Mouse (Mus musculus): Measurements from ENCODE around the gene Bnc2. TPM values are rescaled to one million over a fixed set of nuclear protein-coding genes. Genes with fewer than 3 reads are reported as not detected.

The Bnc2 gene
- polyA plus RNA-seq, 1 experiment from 2014 or later: 4.3 TPM

DNA sequence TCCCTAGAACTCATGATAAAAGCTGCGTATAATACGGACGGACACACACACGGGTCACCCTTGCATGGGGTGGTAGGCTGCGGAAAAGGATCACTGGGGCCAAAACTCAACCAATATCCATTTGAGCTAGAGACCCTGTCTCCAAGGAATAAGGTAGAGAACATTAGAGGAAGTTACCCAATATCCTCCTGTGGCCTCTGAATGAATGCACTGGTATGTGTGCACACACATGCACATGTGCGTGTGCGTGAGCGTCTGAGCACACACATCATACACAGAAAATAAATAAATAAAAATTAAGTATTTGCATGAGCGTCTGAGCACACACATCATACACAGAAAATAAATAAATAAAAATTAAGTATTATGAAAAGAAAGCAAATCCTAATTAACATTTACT, 241.8 kb downstream of the Bnc2 start:
- no peaks in the 10 kb centered on the region for H3K4me1 ChIP-seq
- no peaks in the 10 kb centered on the region for H3K27me3 ChIP-seq (ENCODE audit: low read depth, poor library complexity, severe bottlenecking)
- WGBS: 96% methylated on average over 9 of the region's 9 CpGs
- H3K9me3 ChIP-seq (replicated peaks): no peaks in the 10 kb centered on the region
- no peaks in the 10 kb centered on the region for H3K36me3 ChIP-seq
- no peak overlapping the region for H3K27ac ChIP-seq (replicated peaks)
- no peak for DNase-seq (ENCODE audit: low spot score)
- no peak overlapping the region for H3K4me3 ChIP-seq

- DNase-seq (ENCODE audit: low spot score): no peak
- Histone ChIP-seq H3K9me3 (replicated peaks) (no peaks in the 10 kb centered on the region), H3K36me3 (no peaks in the 10 kb centered on the region), H3K27me3 (ENCODE audit: low read depth, poor library complexity, severe bottlenecking) (no peaks in the 10 kb centered on the region), H3K4me1 (no peaks in the 10 kb centered on the region), H3K27ac (replicated peaks) (no peak overlapping the region), H3K4me3 (no peak overlapping the region)
- 74% methylated on average over 6 of the region's 6 CpGs for WGBS
Measured at GRCm38 (mm10) chr4:84431677-84432515, 243.2 kb downstream of the Bnc2 start.

DNA sequence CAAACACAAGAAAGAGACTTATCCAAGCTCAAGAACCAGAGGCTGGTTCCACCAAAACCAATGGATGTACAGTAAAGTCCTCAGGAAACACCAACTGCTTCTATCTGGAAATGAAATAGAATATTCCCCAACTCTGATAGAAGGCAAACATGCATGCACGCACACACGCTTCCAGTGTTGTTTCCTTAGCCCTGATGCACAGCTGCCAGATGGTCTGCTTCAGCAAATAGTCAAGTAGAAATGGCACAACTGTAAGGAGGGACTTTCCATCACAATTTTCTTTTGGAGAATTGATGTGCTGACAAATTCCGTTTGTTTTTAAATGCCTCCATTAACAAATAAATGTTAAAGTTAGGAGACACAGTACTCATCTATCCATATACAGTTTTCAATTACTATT, 247.1 kb downstream of the Bnc2 start:
- Histone ChIP-seq H3K4me1 (no peaks in the 10 kb centered on the region), H3K27ac (replicated peaks) (no peak overlapping the region), H3K36me3 (no peaks in the 10 kb centered on the region), H3K4me3 (no peak overlapping the region), H3K27me3 (ENCODE audit: low read depth, poor library complexity, severe bottlenecking) (no peaks in the 10 kb centered on the region), H3K9me3 (replicated peaks) (no peaks in the 10 kb centered on the region)
- WGBS: 93% methylated on average over 3 of the region's 3 CpGs
- no peak for DNase-seq (ENCODE audit: low spot score)

GRCm38 (mm10) chr4:84411431-84411830, 263.6 kb downstream of the Bnc2 start:
- 86% methylated on average over 2 of the region's 2 CpGs for WGBS
- no peaks in the 10 kb centered on the region for H3K9me3 ChIP-seq (replicated peaks)
- DNase-seq (ENCODE audit: low spot score): no peak
- H3K27me3 ChIP-seq (ENCODE audit: low read depth, poor library complexity, severe bottlenecking): no peaks in the 10 kb centered on the region
- no peaks in the 10 kb centered on the region for H3K36me3 ChIP-seq
- H3K4me1 ChIP-seq: peaks cover 5% of the 10 kb centered on the region; the same call in 1 of the 2 replicates
- H3K27ac ChIP-seq (replicated peaks): no peak overlapping the region
- no peak overlapping the region for H3K4me3 ChIP-seq

- DNase-seq (ENCODE audit: low spot score): no peak
- H3K36me3 ChIP-seq: no peaks in the 10 kb centered on the region
- no peaks in the 10 kb centered on the region for H3K9me3 ChIP-seq (replicated peaks)
- H3K4me3 ChIP-seq: no peak overlapping the region
- H3K4me1 ChIP-seq: no peaks in the 10 kb centered on the region
- 81% methylated on average over 6 of the region's 6 CpGs for WGBS
- H3K27ac ChIP-seq (replicated peaks): no peak overlapping the region
- no peaks in the 10 kb centered on the region for H3K27me3 ChIP-seq (ENCODE audit: low read depth, poor library complexity, severe bottlenecking)
Measured at GRCm38 (mm10) chr4:84407328-84408028, 267.6 kb downstream of the Bnc2 start.

DNA sequence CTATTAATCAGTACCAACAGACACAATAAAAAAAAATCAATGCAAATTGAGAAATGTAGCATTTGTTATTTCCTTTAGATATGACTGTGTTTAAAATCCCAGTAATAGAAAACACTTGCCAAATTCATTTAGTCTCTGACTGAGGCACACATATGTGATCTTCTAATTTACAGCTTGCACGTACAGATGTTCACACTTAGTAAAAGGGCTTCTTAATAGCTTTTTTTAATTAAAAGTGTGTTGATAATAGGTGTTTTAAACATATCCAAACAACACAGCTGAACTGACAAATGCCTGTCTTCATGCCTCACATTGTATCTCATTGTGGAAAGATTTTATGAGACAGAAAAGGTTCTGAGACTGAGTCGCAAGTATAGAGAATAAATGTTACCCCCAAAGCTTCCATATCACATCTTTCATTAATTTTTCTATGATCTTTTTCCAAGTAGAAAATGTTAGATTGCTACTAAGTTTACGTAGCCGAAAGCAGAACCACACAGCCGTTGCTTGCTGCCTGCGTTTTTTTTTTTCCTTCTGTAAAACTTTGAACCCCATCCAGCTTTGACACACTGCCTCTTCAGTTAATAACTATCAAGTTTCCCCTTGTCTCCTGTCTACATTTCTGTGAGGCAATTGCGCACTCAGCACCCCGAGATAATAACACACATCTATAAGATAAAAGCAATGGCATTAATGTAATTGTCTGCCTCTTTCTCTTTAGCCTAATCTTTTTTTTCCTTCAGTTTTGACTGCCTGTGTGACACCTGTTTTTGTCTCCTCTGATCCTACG, 271.5 kb downstream of the Bnc2 start:
- Histone ChIP-seq H3K4me3 (no peak overlapping the region), H3K4me1 (no peaks in the 10 kb centered on the region), H3K36me3 (no peaks in the 10 kb centered on the region), H3K27ac (replicated peaks) (no peak overlapping the region), H3K27me3 (ENCODE audit: low read depth, poor library complexity, severe bottlenecking) (no peaks in the 10 kb centered on the region), H3K9me3 (replicated peaks) (no peaks in the 10 kb centered on the region)
- no peak for DNase-seq (ENCODE audit: low spot score)
- WGBS: 82% methylated on average over 9 of the region's 9 CpGs

DNA sequence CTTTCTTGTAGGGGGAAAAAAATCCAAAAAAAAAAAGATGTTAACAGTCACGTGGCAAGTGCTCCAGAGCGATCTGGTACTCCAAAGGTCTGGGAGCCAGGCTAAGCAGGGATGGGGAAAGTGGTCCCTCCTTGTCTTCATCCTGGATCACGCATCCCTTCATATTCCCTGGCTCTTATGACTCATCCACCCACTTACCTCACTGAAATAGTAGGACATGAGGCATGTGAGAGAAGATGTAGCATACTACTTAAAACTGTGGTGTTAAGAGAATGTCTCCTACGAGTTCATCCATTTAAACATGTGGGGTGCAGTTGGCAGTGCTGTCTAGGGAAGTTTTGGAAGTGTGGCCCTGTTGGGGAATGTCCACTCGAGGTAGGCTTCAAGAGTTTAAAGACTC, 286.1 kb downstream of the Bnc2 start:
- Histone ChIP-seq H3K4me3 (no peak overlapping the region), H3K36me3 (no peaks in the 10 kb centered on the region), H3K9me3 (replicated peaks) (no peaks in the 10 kb centered on the region), H3K27me3 (ENCODE audit: low read depth, poor library complexity, severe bottlenecking) (no peaks in the 10 kb centered on the region), H3K4me1 (peaks cover 5% of the 10 kb centered on the region), H3K27ac (replicated peaks) (no peak overlapping the region)
- WGBS: 88% methylated on average over 5 of the region's 5 CpGs
- no peak for DNase-seq (ENCODE audit: low spot score)

- H3K27me3 ChIP-seq (ENCODE audit: low read depth, poor library complexity, severe bottlenecking): no peaks in the 10 kb centered on the region
- no peaks in the 10 kb centered on the region for H3K4me1 ChIP-seq
- 83% methylated on average over 1 of the region's 1 CpGs for WGBS
- no peaks in the 10 kb centered on the region for H3K9me3 ChIP-seq (replicated peaks)
- DNase-seq (ENCODE audit: low spot score): no peak
- no peaks in the 10 kb centered on the region for H3K36me3 ChIP-seq
- H3K27ac ChIP-seq (replicated peaks): no peak overlapping the region
- no peak overlapping the region for H3K4me3 ChIP-seq
Measured at GRCm38 (mm10) chr4:84385156-84385555, 289.9 kb downstream of the Bnc2 start.

DNA sequence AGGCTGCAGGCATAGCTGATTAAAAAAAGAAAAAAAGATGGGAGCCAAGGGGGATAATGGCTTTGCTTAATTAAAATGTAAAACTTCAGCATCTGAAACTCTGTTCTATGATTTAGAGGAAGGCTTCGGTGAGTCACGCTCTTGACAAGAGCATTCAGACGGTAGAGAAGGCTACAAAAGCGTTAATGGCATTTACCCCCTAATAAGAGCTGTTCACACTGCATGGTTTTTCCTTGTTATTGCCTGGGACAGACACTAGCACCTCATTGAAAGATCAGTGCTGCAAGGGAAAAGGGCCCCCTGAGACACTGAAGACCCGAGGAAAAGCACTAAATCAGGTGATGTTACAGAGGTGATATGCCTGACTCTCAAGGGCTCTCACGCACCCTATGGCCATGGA, 295.8 kb downstream of the Bnc2 start:
- Histone ChIP-seq H3K9me3 (replicated peaks) (no peaks in the 10 kb centered on the region), H3K4me1 (peaks cover 6% of the 10 kb centered on the region), H3K27me3 (ENCODE audit: low read depth, poor library complexity, severe bottlenecking) (no peaks in the 10 kb centered on the region), H3K4me3 (no peak overlapping the region), H3K27ac (replicated peaks) (no peak overlapping the region), H3K36me3 (no peaks in the 10 kb centered on the region)
- no peak for DNase-seq (ENCODE audit: low spot score)
- WGBS: 71% methylated on average over 6 of the region's 6 CpGs

GRCm38 (mm10) chr4:84377513-84377912, 297.6 kb downstream of the Bnc2 start:
- no peaks in the 10 kb centered on the region for H3K36me3 ChIP-seq
- no peaks in the 10 kb centered on the region for H3K27me3 ChIP-seq (ENCODE audit: low read depth, poor library complexity, severe bottlenecking)
- H3K9me3 ChIP-seq (replicated peaks): no peaks in the 10 kb centered on the region
- H3K4me3 ChIP-seq: no peak overlapping the region
- 86% methylated on average over 5 of the region's 5 CpGs for WGBS
- H3K27ac ChIP-seq (replicated peaks): no peak overlapping the region
- no peak for DNase-seq (ENCODE audit: low spot score)
- peaks cover 6% of the 10 kb centered on the region for H3K4me1 ChIP-seq

- no peaks in the 10 kb centered on the region for H3K9me3 ChIP-seq (replicated peaks)
- DNase-seq (ENCODE audit: low spot score): no peak
- no peak overlapping the region for H3K4me3 ChIP-seq
- peaks cover 14% of the 10 kb centered on the region for H3K4me1 ChIP-seq
- H3K27ac ChIP-seq (replicated peaks): no peak overlapping the region
- H3K27me3 ChIP-seq (ENCODE audit: low read depth, poor library complexity, severe bottlenecking): no peaks in the 10 kb centered on the region
- H3K36me3 ChIP-seq: no peaks in the 10 kb centered on the region
- 67% methylated on average over 8 of the region's 8 CpGs for WGBS
Measured at GRCm38 (mm10) chr4:84362337-84362823, 312.7 kb downstream of the Bnc2 start.

DNA sequence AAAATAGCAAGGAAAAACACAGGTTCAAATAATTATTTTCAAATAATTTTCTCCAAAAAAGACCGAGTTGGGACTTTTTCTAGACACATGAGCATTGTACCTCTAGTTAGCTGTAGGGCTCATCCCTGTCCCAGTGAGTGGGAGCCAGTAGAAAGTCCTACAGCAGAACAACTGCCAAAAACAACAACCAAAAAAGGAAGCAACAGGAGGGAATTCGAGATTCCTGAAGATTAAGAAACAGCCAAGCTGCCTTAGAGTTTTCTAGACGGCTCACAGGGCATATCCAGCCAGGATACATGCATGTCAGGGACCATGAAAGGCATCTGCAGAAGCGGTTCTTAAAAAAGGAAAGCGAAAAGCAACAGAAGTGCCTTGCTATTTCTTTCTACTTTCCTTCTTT, 313.9 kb downstream of the Bnc2 start:
- Histone ChIP-seq H3K27me3 (ENCODE audit: low read depth, poor library complexity, severe bottlenecking) (no peaks in the 10 kb centered on the region), H3K4me3 (no peak overlapping the region), H3K36me3 (no peaks in the 10 kb centered on the region), H3K4me1 (peaks cover 26% of the 10 kb centered on the region), H3K9me3 (replicated peaks) (no peaks in the 10 kb centered on the region), H3K27ac (replicated peaks) (no peak overlapping the region)
- 81% methylated on average over 5 of the region's 5 CpGs for WGBS
- DNase-seq (ENCODE audit: low spot score): no peak
